Mouse (Mus musculus) regulatory T cell (primary cell): Measurements from ENCODE around the gene Rpl13.

Experiments
- in situ Hi-C: fragments of 300-600 bp; cut with MboI, MseI; formaldehyde crosslinking; loops from one replicate; pipeline ENCODE4 v1.15.1; 2025; ENCODE audit warnings: high pct_unique_total_duplicates

The Rpl13 gene

GRCm38 (mm10) chr8:123106531-123106930, 4.4 kb downstream of the Rpl13 start:
- in situ Hi-C loops = no loop called here

- in situ Hi-C loops = no loop called here
These were observed 5.9 kb downstream of the Rpl13 start for GRCm38 (mm10) chr8:123108010-123108409.

GRCm38 (mm10) chr8:123108953-123109352, 6.8 kb downstream of the Rpl13 start:
- in situ Hi-C loops = no loop called here

GRCm38 (mm10) chr8:123110649-123111048, 8.5 kb downstream of the Rpl13 start:
- in situ Hi-C loops = no loop called here

- in situ Hi-C loops = no loop called here
These were observed 10.7 kb downstream of the Rpl13 start for GRCm38 (mm10) chr8:123112892-123113291.

- in situ Hi-C loops = no loop called here
These were observed 11.8 kb downstream of the Rpl13 start for GRCm38 (mm10) chr8:123113908-123114469.

- in situ Hi-C loops = no loop called here
These were observed 12.5 kb downstream of the Rpl13 start for GRCm38 (mm10) chr8:123114644-123115043.

- in situ Hi-C loops = no loop called here
These were observed 15.1 kb downstream of the Rpl13 start, which contains the start of gene Cpne7 for GRCm38 (mm10) chr8:123117127-123117731. Gene Cpne7, plus strand, starts transcription at chr8:123117374.

- in situ Hi-C loops = no loop called here
These were observed 15.6 kb downstream of the Rpl13 start for GRCm38 (mm10) chr8:123117744-123118143.

GRCm38 (mm10) chr8:123122059-123122458, 19.9 kb downstream of the Rpl13 start:
- in situ Hi-C loops = no loop called here

- in situ Hi-C loops = no loop called here
These were observed 20.5 kb downstream of the Rpl13 start for GRCm38 (mm10) chr8:123122670-123123069.

GRCm38 (mm10) chr8:123126193-123126816, 24.2 kb downstream of the Rpl13 start:
- in situ Hi-C loops = no loop called here

GRCm38 (mm10) chr8:123131041-123131440, 28.9 kb downstream of the Rpl13 start:
- in situ Hi-C loops = no loop called here

GRCm38 (mm10) chr8:123132953-123133352, 30.8 kb downstream of the Rpl13 start:
- in situ Hi-C loops = no loop called here

GRCm38 (mm10) chr8:123134149-123134713, 32.1 kb downstream of the Rpl13 start:
- in situ Hi-C loops = no loop called here

GRCm38 (mm10) chr8:123135406-123135805, 33.3 kb downstream of the Rpl13 start:
- in situ Hi-C loops = no loop called here

- in situ Hi-C loops = no loop called here
These were observed 33.7 kb downstream of the Rpl13 start for GRCm38 (mm10) chr8:123135806-123136205.

GRCm38 (mm10) chr8:123136287-123136686, 34.1 kb downstream of the Rpl13 start:
- in situ Hi-C loops = no loop called here

- in situ Hi-C loops = no loop called here
These were observed 35.5 kb downstream of the Rpl13 start for GRCm38 (mm10) chr8:123137645-123138077.

- in situ Hi-C loops = no loop called here
These were observed 36.6 kb downstream of the Rpl13 start for GRCm38 (mm10) chr8:123138741-123139140.

- in situ Hi-C loops = loop anchor here (5.0 to 10.0 kb wide), 2 partner anchors 45 to 1023 kb away; partner anchors contain the start of gene Dpep1
These were observed 39.8 kb downstream of the Rpl13 start for GRCm38 (mm10) chr8:123141741-123142462.

- in situ Hi-C loops = loop anchor here (10.0 kb wide), 1 partner anchor 1020 kb away; no protein-coding TSS in a partner anchor
These were observed 43.1 kb downstream of the Rpl13 start for GRCm38 (mm10) chr8:123145279-123145678.
